Mouse (Mus musculus): ENCODE measurements around the gene Gucy2c.

DNA sequence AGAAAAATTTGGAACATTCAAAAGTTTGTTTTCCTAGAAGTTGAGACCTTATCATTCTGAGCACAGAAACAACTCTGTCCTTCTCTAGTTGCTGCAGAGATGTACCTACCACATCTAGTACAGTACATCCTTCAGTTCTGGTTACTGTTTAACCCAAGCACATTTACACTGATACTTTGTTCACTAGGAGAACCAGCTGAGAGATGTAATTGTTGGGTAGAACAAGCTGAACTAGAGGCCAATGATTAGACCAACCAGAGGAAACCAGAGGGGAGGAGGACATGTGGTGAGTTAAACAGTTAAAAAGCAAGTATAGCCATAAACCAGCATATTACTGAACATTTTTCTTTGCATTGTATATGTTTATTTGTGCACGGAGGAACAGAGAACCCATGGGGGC lies 5.2 kb downstream of the Gucy2c start:
- TF ChIP-seq POLR2A (IDR thresholded peaks at IDR 0.05; ENCODE audit: borderline replicate concordance, control insufficient read depth, low read depth, low read length) (no peak), CTCF (IDR thresholded peaks at IDR 0.05; ENCODE audit: control insufficient read depth, insufficient read depth, low read length) (no peak)
